Mouse (Mus musculus) ES-Bruce4 (cell line): ENCODE results near the gene Tenm3.

Experiments used
- CTCF ChIP-seq: IDR thresholded peaks from one replicate; pipeline ENCODE4 v1.8.1; 2011; ENCODE audit warnings: low read depth, low read length
- EP300 ChIP-seq: IDR thresholded peaks from 2 replicates; pipeline ENCODE4 v1.6.1; 2011; ENCODE audit warnings: low read depth, low read length; ENCODE audit not compliant: insufficient read depth

GRCm38 (mm10) chr8:48315605-48316004, 528.1 kb downstream of the Tenm3 start:
- TF ChIP-seq CTCF (no peak), EP300 (no peak)
